14 mouse cellular contexts compared by ENCODE assay signal in genomic region chr11:46070789-46071188, GRCm38 (mm10). TPM values are rescaled to one million over a fixed set of nuclear protein-coding genes. Genes with fewer than 3 reads are reported as not detected.
DNase-seq lines count a peak whose midpoint lies in the region; ATAC-seq and TF ChIP-seq lines count a peak whose summit lies in the region.
"Had no signal": no experiment of that assay in that cellular context is flagged by ENCODE, and none has a peak within 500 bp of the region (broad histone marks: within the 10 kb centered on the region; RNA-seq: fewer than 3 reads in every experiment).

No protein-coding gene starts in this region.

- no peak for ATAC-seq in heart, embryonic 12.5 days (ENCODE audit: insufficient number of reproducible peaks, low FRiP score)
- no peak for ATAC-seq in midbrain, embryonic 11.5 days (ENCODE audit: low FRiP score)
- ATAC-seq: activated CD4-positive, CD25-positive, alpha-beta regulatory T cell, adult 4 months had no signal

- H3K27me3 ChIP-seq in heart, embryonic 12.5 days (replicated peaks) = no peaks in the 10 kb centered on the region
- no peaks in the 10 kb centered on the region for H3K27me3 ChIP-seq in midbrain, embryonic 11.5 days (ENCODE audit: control insufficient read depth, insufficient read depth, low read length)
- no peaks in the 10 kb centered on the region for H3K27me3 ChIP-seq in midbrain, embryonic 10.5 days (ENCODE audit: low read depth, poor library complexity, severe bottlenecking)
- H3K27me3 ChIP-seq in ES-Bruce4 (ENCODE audit: control insufficient read depth, insufficient read depth, low read length, poor library complexity, severe bottlenecking) = no peaks in the 10 kb centered on the region
- no peaks in the 10 kb centered on the region for H3K27me3 ChIP-seq in limb, embryonic 10.5 days (ENCODE audit: low read depth, poor library complexity, severe bottlenecking)

- TF ChIP-seq POLR2A in ES-Bruce4 (IDR thresholded peaks at IDR 0.05; ENCODE audit: insufficient read depth, low read length) = no peak

- no peak overlapping the region; the same call in 1 of the 2 replicates for H3K27ac ChIP-seq in heart, embryonic 12.5 days (ENCODE audit: poor library complexity, severe bottlenecking)
- H3K27ac ChIP-seq in midbrain, embryonic 11.5 days (ENCODE audit: low read depth, low read length) = no peak overlapping the region
- H3K27ac ChIP-seq in midbrain, embryonic 10.5 days (replicated peaks) = no peak overlapping the region
- H3K27ac ChIP-seq in ES-Bruce4 (ENCODE audit: insufficient read depth, low read length) = peak overlapping the region; percentile 56
- peak overlapping the region; percentile 9; the same call in 1 of the 2 replicates for H3K27ac ChIP-seq in limb, embryonic 10.5 days
- H3K27ac ChIP-seq in layer of hippocampus, adult 2 months = no peak overlapping the region
- H3K27ac ChIP-seq: hindbrain, embryonic 14.5 days had no signal

- no peak for TF ChIP-seq CTCF in ES-Bruce4 (IDR thresholded peaks at IDR 0.05; ENCODE audit: low read depth, low read length)
- TF ChIP-seq CTCF in layer of hippocampus, adult 2 months (conservative IDR thresholded peaks at IDR 0.05) = no peak

- DNase-seq in heart, adult 11 months = no peak
- DNase-seq in midbrain, embryonic 11.5 days (ENCODE audit: low spot score, missing footprints) = peak; percentile 44
- no peak for DNase-seq in midbrain, embryonic 10.5 days (ENCODE audit: low spot score)
- DNase-seq in limb, embryonic 10.5 days (ENCODE audit: low spot score) = no peak
- no peak for DNase-seq in layer of hippocampus, adult 2 months (ENCODE audit: low spot score in 2 of 2)
- no peak for DNase-seq in left cerebral cortex, postnatal 4 days
- DNase-seq: cerebellum, adult 2 months; embryo, embryonic 11 days; lung, adult 2 months had no signal

- intact Hi-C loops in left cerebral cortex, postnatal 4 days (cut with DNase I) = no loop called here

- WGBS in heart, embryonic 12.5 days = 73% methylated on average over 8 of the region's 8 CpGs
- WGBS in midbrain, embryonic 11.5 days = 66% methylated on average over 8 of the region's 8 CpGs
- WGBS in midbrain, embryonic 10.5 days = 81% methylated on average over 8 of the region's 8 CpGs
- WGBS in limb, embryonic 10.5 days = 74% methylated on average over 8 of the region's 8 CpGs

- H3K4me2 ChIP-seq in heart, embryonic 12.5 days = no peak overlapping the region
- H3K4me2 ChIP-seq in midbrain, embryonic 11.5 days = no peak overlapping the region
- H3K4me2 ChIP-seq: hindbrain, embryonic 14.5 days had no signal

- TF ChIP-seq EP300 in ES-Bruce4 (IDR thresholded peaks at IDR 0.05; ENCODE audit: insufficient read depth, low read depth, low read length) = no peak

- H3K4me3 ChIP-seq in heart, embryonic 12.5 days = no peak overlapping the region
- H3K4me3 ChIP-seq in midbrain, embryonic 11.5 days (ENCODE audit: low read depth, low read length) = no peak overlapping the region
- H3K4me3 ChIP-seq in midbrain, embryonic 10.5 days = no peak overlapping the region
- no peak overlapping the region for H3K4me3 ChIP-seq in ES-Bruce4 (ENCODE audit: low read depth, low read length)
- no peak overlapping the region for H3K4me3 ChIP-seq in limb, embryonic 10.5 days
- no peak overlapping the region for H3K4me3 ChIP-seq in layer of hippocampus, adult 2 months
- H3K4me3 ChIP-seq: megakaryocyte, embryonic 14.5 days had no signal

- peaks cover 77% of the 10 kb centered on the region for H3K4me1 ChIP-seq in heart, embryonic 12.5 days (replicated peaks)
- peaks cover 8% of the 10 kb centered on the region; the same call in 1 of the 2 replicates for H3K4me1 ChIP-seq in midbrain, embryonic 11.5 days (ENCODE audit: control insufficient read depth, insufficient read depth, low read length)
- peaks cover 33% of the 10 kb centered on the region for H3K4me1 ChIP-seq in midbrain, embryonic 10.5 days
- H3K4me1 ChIP-seq in ES-Bruce4 (ENCODE audit: control insufficient read depth, insufficient read depth, low read length) = peaks cover 13% of the 10 kb centered on the region
- H3K4me1 ChIP-seq in limb, embryonic 10.5 days = peaks cover 57% of the 10 kb centered on the region
- H3K4me1 ChIP-seq: megakaryocyte, embryonic 14.5 days had no signal

- H3K9me3 ChIP-seq in heart, embryonic 12.5 days (replicated peaks) = no peaks in the 10 kb centered on the region
- H3K9me3 ChIP-seq in midbrain, embryonic 11.5 days (ENCODE audit: control insufficient read depth, low read length) = no peaks in the 10 kb centered on the region
- no peaks in the 10 kb centered on the region for H3K9me3 ChIP-seq in midbrain, embryonic 10.5 days (replicated peaks)
- H3K9me3 ChIP-seq in ES-Bruce4 (replicated peaks; ENCODE audit: control insufficient read depth, insufficient read depth, low read length, poor library complexity, severe bottlenecking) = peaks cover 6% of the 10 kb centered on the region
- no peaks in the 10 kb centered on the region for H3K9me3 ChIP-seq in limb, embryonic 10.5 days (replicated peaks)
- H3K9me3 ChIP-seq: megakaryocyte, embryonic 14.5 days had no signal

- H3K9ac ChIP-seq in heart, embryonic 12.5 days = 0 out of 2 replicates have a peak overlapping the region, but pooled peaks have one; percentile 41
- H3K9ac ChIP-seq in midbrain, embryonic 11.5 days (ENCODE audit: low read length) = no peak overlapping the region
- no peak overlapping the region for H3K9ac ChIP-seq in ES-Bruce4 (ENCODE audit: low read depth, poor library complexity, severe bottlenecking)
- H3K9ac ChIP-seq: hindbrain, embryonic 14.5 days had no signal

- H3K36me3 ChIP-seq in heart, embryonic 12.5 days = peaks cover 58% of the 10 kb centered on the region
- H3K36me3 ChIP-seq in midbrain, embryonic 11.5 days (ENCODE audit: control insufficient read depth, insufficient read depth, low read length) = no peaks in the 10 kb centered on the region
- H3K36me3 ChIP-seq in midbrain, embryonic 10.5 days = 0 out of 2 replicates have a peak, but pooled peaks cover 2% of the 10 kb centered on the region
- H3K36me3 ChIP-seq in ES-Bruce4 (ENCODE audit: control insufficient read depth, insufficient read depth, low read length, poor library complexity, severe bottlenecking) = peaks cover 9% of the 10 kb centered on the region
- H3K36me3 ChIP-seq in limb, embryonic 10.5 days = peaks cover 14% of the 10 kb centered on the region

RNA-seq across cellular contexts. Expression of gene Adam19, which starts 15.0 kb away (rescaled TPM):
- 44.2 and 48.3 TPM in 2 replicates for polyA plus RNA-seq in heart, embryonic 12.5 days (2016; fragmentation: Nextera tagmentation; extraction: Ambion mirVana)
- 6.1 and 6.6 TPM in 2 replicates for polyA plus RNA-seq in midbrain, embryonic 11.5 days (2014; fragmentation: Nextera tagmentation; extraction: Ambion mirVana)
- 9.3 and 11.1 TPM in 2 replicates for polyA plus RNA-seq in midbrain, embryonic 10.5 days (2016; fragmentation: Nextera tagmentation; extraction: Ambion mirVana)
- 51.2 and 51.6 TPM in 2 replicates for polyA plus RNA-seq in ES-Bruce4 (2011; ENCODE audit: insufficient read depth, insufficient read length, low read depth, missing spikeins)
- 10.8 and 14.4 TPM in 2 replicates for polyA plus RNA-seq in limb, embryonic 10.5 days (2016; fragmentation: Nextera tagmentation; extraction: Ambion mirVana)
- total RNA-seq in layer of hippocampus, adult 2 months (2021) = 10 to 100 TPM; 11.3 to 12.6 TPM
- 10 to 100 TPM; 40.0 to 44.9 TPM for total RNA-seq in left cerebral cortex, postnatal 4 days (2021)

RNA-seq across cellular contexts. Expression of gene Gm12166, which starts 18.7 kb away (rescaled TPM):
- polyA plus RNA-seq in heart, embryonic 12.5 days (2016; fragmentation: Nextera tagmentation; extraction: Ambion mirVana) = 3.4 and 4.0 TPM in 2 replicates
- polyA plus RNA-seq in midbrain, embryonic 11.5 days (2014; fragmentation: Nextera tagmentation; extraction: Ambion mirVana) = 1.4 and 2.5 TPM in 2 replicates
- polyA plus RNA-seq in midbrain, embryonic 10.5 days (2016; fragmentation: Nextera tagmentation; extraction: Ambion mirVana) = 2.4 and 3.4 TPM in 2 replicates
- 5.5 TPM in 1 of 2 replicates, not detected in the other for polyA plus RNA-seq in ES-Bruce4 (2011; ENCODE audit: insufficient read depth, insufficient read length, low read depth, missing spikeins)
- polyA plus RNA-seq in limb, embryonic 10.5 days (2016; fragmentation: Nextera tagmentation; extraction: Ambion mirVana) = 2.9 and 4.7 TPM in 2 replicates
- total RNA-seq in layer of hippocampus, adult 2 months (2021) = 1 to 10 TPM in 1 of 2 experiments, under 1 TPM in 1; 0.82 to 1.6 TPM
- total RNA-seq in left cerebral cortex, postnatal 4 days (2021) = 1 to 10 TPM; 2.2 to 4.4 TPM

Comparison
In these comparisons a context has a peak if more than half of its experiments do, and no peak if none do; other contexts are left out.
1. H3K27ac ChIP-seq: peak in ES-Bruce4 (single experiment) and limb, embryonic 10.5 days (single experiment); none in heart, embryonic 12.5 days (single experiment), midbrain, embryonic 11.5 days (single experiment), midbrain, embryonic 10.5 days (single experiment) and layer of hippocampus, adult 2 months (single experiment).